Mouse (Mus musculus): ENCODE data around the gene Ddx28.
A peak's percentile ranks its signal among the peaks of the same experiment; 100 is the strongest.

Ddx28 gene

GRCm38 (mm10) chr8:106011643-106011986 lies at the start of gene Ddx28:
TSS of gene Ddx28 (minus strand) at chr8:106011882.
- no peak for DNase-seq

GRCm38 (mm10) chr8:106060521-106060920 lies 48.8 kb upstream of the Ddx28 start:
- DNase-seq = no peak

GRCm38 (mm10) chr8:106059613-106060371 lies 48.1 kb upstream of the Ddx28 start:
- peak; percentile 53 for DNase-seq

GRCm38 (mm10) chr8:106058731-106059612 lies 47.3 kb upstream of the Ddx28 start, which contains the start of gene Nfatc3:
TSS of gene Nfatc3 (plus strand) at chr8:106058840.
- DNase-seq = peak; percentile 91

GRCm38 (mm10) chr8:106056455-106056982 lies 44.8 kb upstream of the Ddx28 start:
- DNase-seq = no peak

GRCm38 (mm10) chr8:106055038-106055437 lies 43.4 kb upstream of the Ddx28 start:
- no peak for DNase-seq

- no peak for DNase-seq
Measured at GRCm38 (mm10) chr8:106054190-106054811, 42.6 kb upstream of the Ddx28 start.

GRCm38 (mm10) chr8:106052510-106053089 lies 40.9 kb upstream of the Ddx28 start:
- no peak for DNase-seq

- DNase-seq = no peak
Measured at GRCm38 (mm10) chr8:106051068-106051467, 39.4 kb upstream of the Ddx28 start.

- DNase-seq = no peak
Measured at GRCm38 (mm10) chr8:106049840-106050239, 38.2 kb upstream of the Ddx28 start.

- no peak for DNase-seq
Measured at GRCm38 (mm10) chr8:106047854-106048630, 36.4 kb upstream of the Ddx28 start.

GRCm38 (mm10) chr8:106046872-106047559 lies 35.3 kb upstream of the Ddx28 start:
- DNase-seq = no peak

- no peak for DNase-seq
Measured at GRCm38 (mm10) chr8:106044151-106044550, 32.5 kb upstream of the Ddx28 start.

GRCm38 (mm10) chr8:106043055-106043454 lies 31.4 kb upstream of the Ddx28 start:
- no peak for DNase-seq

GRCm38 (mm10) chr8:106040218-106040617 lies 28.5 kb upstream of the Ddx28 start:
- DNase-seq = no peak

- DNase-seq = no peak
Measured at GRCm38 (mm10) chr8:106039605-106040004, 27.9 kb upstream of the Ddx28 start.

- no peak for DNase-seq
Measured at GRCm38 (mm10) chr8:106038721-106039120, 27.0 kb upstream of the Ddx28 start.

GRCm38 (mm10) chr8:106022483-106022882 lies 10.8 kb upstream of the Ddx28 start:
- DNase-seq = peak; percentile 88

GRCm38 (mm10) chr8:106018039-106018438 lies 6.4 kb upstream of the Ddx28 start:
- no peak for DNase-seq

GRCm38 (mm10) chr8:106017130-106017529 lies 5.4 kb upstream of the Ddx28 start:
- DNase-seq = no peak

- no peak for DNase-seq
Measured at GRCm38 (mm10) chr8:106016284-106016683, 4.6 kb upstream of the Ddx28 start.
